Mouse (Mus musculus) MEL (cell line): ENCODE measurements around the gene Mpp3. TPM values are rescaled to one million over a fixed set of nuclear protein-coding genes. Genes with fewer than 3 reads are reported as not detected.

ENCODE experiments used
- DNase-seq: peaks from one replicate; pipeline ENCODE4 v3.0.0; 2011; ENCODE audit warnings: low read depth, low spot score
- H3K27ac ChIP-seq: 2 replicates; pipeline ENCODE4 v1.5.1; 2012; ENCODE audit warnings: low read depth, mild to moderate bottlenecking, control low read depth, low read length, moderate library complexity; ENCODE audit not compliant: control insufficient read depth
- H3K27me3 ChIP-seq, 2 experiments: fragments of 150-350 bp in 1 of 2; sonication (generic) in 1 of 2; 2 replicates each; pipeline ENCODE4 v1.6.1; 2012; ENCODE audit warnings: low read length in 2 of 2, mild to moderate bottlenecking in 2 of 2, improper control_type of control experiment in 1 of 2, moderate library complexity in 1 of 2; ENCODE audit not compliant: insufficient read depth in 2 of 2, control insufficient read depth in 1 of 2
- H3K36me3 ChIP-seq, 2 experiments: 2 replicates each; pipeline ENCODE4 v1.6.1; 2012 to 2014; ENCODE audit warnings: low read length in 2 of 2, improper control_type of control experiment in 1 of 2, inconsistent platforms in 1 of 2, mild to moderate bottlenecking in 1 of 2; ENCODE audit not compliant: insufficient read depth in 2 of 2, control insufficient read depth in 1 of 2
- H3K4me1 ChIP-seq, 2 experiments: fragments of 150-350 bp in 1 of 2; sonication (generic) in 1 of 2; 2 replicates each; pipeline ENCODE4 v1.6.1; 2012; ENCODE audit warnings: low read length in 2 of 2, improper control_type of control experiment in 1 of 2, mild to moderate bottlenecking in 1 of 2; ENCODE audit not compliant: insufficient read depth in 2 of 2, control insufficient read depth in 1 of 2
- H3K4me3 ChIP-seq, 2 experiments: fragments of 150-350 bp in 1 of 2; sonication (generic) in 1 of 2; 2 replicates each; pipeline ENCODE4 v1.5.1; 2012; ENCODE audit warnings: low read depth in 2 of 2, low read length in 2 of 2, mild to moderate bottlenecking in 2 of 2, moderate library complexity in 2 of 2, control low read depth in 1 of 2, improper control_type of control experiment in 1 of 2; ENCODE audit not compliant: control insufficient read depth in 1 of 2, insufficient read depth in 1 of 2
- H3K79me2 ChIP-seq: 2 replicates; pipeline ENCODE4 v1.6.1; 2012; ENCODE audit warnings: mild to moderate bottlenecking, low read length, moderate library complexity; ENCODE audit not compliant: control insufficient read depth, poor library complexity, insufficient read depth
- H3K9ac ChIP-seq: 2 replicates; pipeline ENCODE4 v1.6.1; 2012; ENCODE audit warnings: low read depth, mild to moderate bottlenecking, control low read depth, low read length, moderate library complexity; ENCODE audit not compliant: control insufficient read depth, poor library complexity, severe bottlenecking
- H3K9me3 ChIP-seq: fragments of 150-350 bp; sonication (generic); replicated peaks from 2 replicates; pipeline ENCODE4 v1.6.1; 2012; ENCODE audit warnings: mild to moderate bottlenecking, low read length, improper control_type of control experiment, moderate library complexity; ENCODE audit not compliant: insufficient read depth
- BHLHE40 ChIP-seq: IDR thresholded peaks from 2 replicates; pipeline ENCODE4 v1.6.1; 2012; ENCODE audit warnings: low read depth, mild to moderate bottlenecking, inconsistent platforms, low read length, improper control_type of control experiment, borderline replicate concordance
- EP300 ChIP-seq, 2 experiments: IDR thresholded peaks; 2 replicates each; pipeline ENCODE4 v1.6.1; 2011; ENCODE audit warnings: improper control_type of control experiment in 2 of 2, low read length in 2 of 2, low read depth in 1 of 2, mild to moderate bottlenecking in 1 of 2
- ETS1 ChIP-seq: IDR thresholded peaks from 2 replicates; pipeline ENCODE4 v1.6.1; 2012; ENCODE audit warnings: low read depth, mild to moderate bottlenecking, inconsistent platforms, low read length, improper control_type of control experiment, moderate library complexity
- HCFC1 ChIP-seq: IDR thresholded peaks from 2 replicates; pipeline ENCODE4 v1.6.1; 2012; ENCODE audit warnings: low read depth, mild to moderate bottlenecking, inconsistent platforms, low read length, improper control_type of control experiment, moderate library complexity
- JUND ChIP-seq: IDR thresholded peaks from 2 replicates; pipeline ENCODE4 v1.6.1; 2011; ENCODE audit warnings: low read depth, mild to moderate bottlenecking, improper control_type of control experiment, low read length
- MAFK ChIP-seq: IDR thresholded peaks from 2 replicates; pipeline ENCODE4 v1.6.1; 2011; ENCODE audit warnings: low read depth, mild to moderate bottlenecking, low read length, improper control_type of control experiment, borderline replicate concordance
- MAZ ChIP-seq: IDR thresholded peaks from 2 replicates; pipeline ENCODE4 v1.6.1; 2012; ENCODE audit warnings: low read depth, mild to moderate bottlenecking, inconsistent platforms, low read length, improper control_type of control experiment
- MYB ChIP-seq: IDR thresholded peaks from 2 replicates; pipeline ENCODE4 v1.6.1; 2011; ENCODE audit warnings: mild to moderate bottlenecking, low read depth, low read length, improper control_type of control experiment
- POLR2A ChIP-seq, 2 experiments: IDR thresholded peaks; 2 replicates each; pipeline ENCODE4 v1.6.1; 2011 to 2012; ENCODE audit warnings: low read length in 2 of 2, mild to moderate bottlenecking in 2 of 2, control low read depth in 1 of 2, improper control_type of control experiment in 1 of 2, low read depth in 1 of 2, moderate library complexity in 1 of 2; ENCODE audit not compliant: control insufficient read depth in 1 of 2, insufficient read depth in 1 of 2, poor library complexity in 1 of 2
- POLR2AphosphoS5 ChIP-seq: IDR thresholded peaks from 2 replicates; pipeline ENCODE4 v1.6.1; 2012; ENCODE audit warnings: low read depth, borderline replicate concordance, mild to moderate bottlenecking, inconsistent platforms, low read length, moderate library complexity, mixed read lengths
- SIN3A ChIP-seq: IDR thresholded peaks from 2 replicates; pipeline ENCODE4 v1.6.1; 2012; ENCODE audit warnings: low read length, improper control_type of control experiment, inconsistent platforms
- UBTF ChIP-seq: IDR thresholded peaks from 2 replicates; pipeline ENCODE4 v1.6.1; 2012; ENCODE audit warnings: low read depth, mild to moderate bottlenecking, inconsistent platforms, low read length, improper control_type of control experiment, moderate library complexity, borderline replicate concordance; ENCODE audit not compliant: insufficient read depth
- ZKSCAN1 ChIP-seq: IDR thresholded peaks from 2 replicates; pipeline ENCODE4 v1.6.1; 2012; ENCODE audit warnings: low read depth, mild to moderate bottlenecking, inconsistent platforms, low read length, improper control_type of control experiment, moderate library complexity
- polyA plus RNA-seq, 2 experiments: library from polyadenylated mRNA; stranded (reverse) in 1 of 2; unstranded in 1 of 2; fragments of >175 nt in 1 of 2; fragments of >200 nt in 1 of 2; gene quantifications; 2 replicates each; pipeline versions ENCODE4 v1.2.1 to v1.2.4; 2012; ENCODE audit warnings: low replicate concordance in 2 of 2, low read depth in 1 of 2; ENCODE audit not compliant: insufficient read length in 2 of 2, insufficient read depth in 1 of 2, missing spikeins in 1 of 2
- total RNA-seq: library from RNA; depleted of rRNA; stranded (reverse); fragments of 300-350 nt; gene quantifications from 2 replicates; pipeline ENCODE4 v1.2.3, GENCODE M21; 2012

The Mpp3 gene
- total and polyA plus RNA-seq, 3 experiments: 5.5 to 7.1 TPM; not detected in 1

GRCm38 (mm10) chr11:101982981-101983411, 45.3 kb downstream of the Mpp3 start:
- H3K79me2 ChIP-seq: peaks cover 2% of the 10 kb centered on the region
- TF ChIP-seq BHLHE40 (no peak), POLR2AphosphoS5 (no peak), MAFK (no peak), MYB (no peak)
- H3K4me1 ChIP-seq: peaks cover 0 to 13% of the 10 kb centered on the region in 2 experiments; a peak in 2 of 4 replicates
- H3K9me3 ChIP-seq: no peaks in the 10 kb centered on the region
- no peak overlapping the region for H3K27ac ChIP-seq
- H3K27me3 ChIP-seq: no peaks in the 10 kb centered on the region
- no peak for DNase-seq
- peaks cover 0 to 5% of the 10 kb centered on the region in 2 experiments; a peak in 3 of 4 replicates for H3K36me3 ChIP-seq
- H3K4me3 ChIP-seq: no peak overlapping the region
- no peak overlapping the region for H3K9ac ChIP-seq

DNA sequence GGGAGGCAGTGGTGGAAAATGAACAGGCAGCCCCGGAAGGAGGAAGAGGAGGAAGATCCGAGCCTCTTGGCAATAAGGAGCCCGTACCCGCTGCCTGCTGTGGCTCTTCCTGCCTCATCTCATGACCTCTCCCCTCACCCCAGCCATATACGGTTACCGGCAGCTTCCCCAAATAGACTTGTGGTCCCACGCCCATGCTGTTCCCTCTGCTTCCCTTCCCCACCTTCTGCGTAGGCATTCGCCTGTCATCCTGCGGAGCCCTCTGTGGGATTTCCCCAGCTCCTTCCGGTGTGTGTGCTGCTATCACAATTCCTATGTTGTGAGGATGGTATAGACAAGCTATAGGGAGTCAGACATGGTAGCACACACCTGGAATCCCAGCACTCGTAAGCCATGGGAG, 46.4 kb downstream of the Mpp3 start:
- H3K9ac ChIP-seq: no peak overlapping the region
- no peak for DNase-seq
- peaks cover 0 to 5% of the 10 kb centered on the region in 2 experiments; a peak in 3 of 4 replicates for H3K36me3 ChIP-seq
- peaks cover 0 to 13% of the 10 kb centered on the region in 2 experiments; a peak in 2 of 4 replicates for H3K4me1 ChIP-seq
- H3K9me3 ChIP-seq: no peaks in the 10 kb centered on the region
- H3K27me3 ChIP-seq: no peaks in the 10 kb centered on the region
- TF ChIP-seq UBTF (no peak), POLR2A (IDR thresholded peaks at IDR 0.05; ENCODE audit: control insufficient read depth in 1 of 2, insufficient read depth in 1 of 2, low read depth in 1 of 2, low read length in 2 of 2, poor library complexity in 1 of 2) (no peak), SIN3A (no peak), HCFC1 (no peak), ZKSCAN1 (no peak)
- TF ChIP-seq, all 39 proteins: peak for 0
- H3K79me2 ChIP-seq: peaks cover 2% of the 10 kb centered on the region
- no peak overlapping the region for H3K4me3 ChIP-seq
- H3K27ac ChIP-seq: no peak overlapping the region

- TF ChIP-seq ETS1: no peak
- no peak for TF ChIP-seq JUND
- TF ChIP-seq MAZ: no peak
- no peak for TF ChIP-seq POLR2AphosphoS5
- no peak for TF ChIP-seq EP300 (IDR thresholded peaks at IDR 0.05; ENCODE audit: low read depth in 1 of 2, low read length in 2 of 2)
- TF ChIP-seq, all 39 proteins: peak for 0
- Histone ChIP-seq H3K4me3 (no peak overlapping the region), H3K27ac (no peak overlapping the region), H3K9me3 (no peaks in the 10 kb centered on the region), H3K27me3 (no peaks in the 10 kb centered on the region), H3K36me3 (peaks cover 0 to 3% of the 10 kb centered on the region in 2 experiments; a peak in 3 of 4 replicates), H3K9ac (no peak overlapping the region), H3K4me1 (peaks cover 0 to 9% of the 10 kb centered on the region in 2 experiments; a peak in 2 of 4 replicates), H3K79me2 (peaks cover 2% of the 10 kb centered on the region)
- no peak for DNase-seq
These were observed 47.6 kb downstream of the Mpp3 start for GRCm38 (mm10) chr11:101980603-101981157.
